Mouse (Mus musculus): ENCODE measurements around the gene H2al1b.
A peak's percentile ranks its signal among the peaks of the same experiment; 100 is the strongest.
"Not testable (repeated sequence)": the region's sequence is repeated elsewhere in the genome, so short reads cannot be mapped to it uniquely, and the experiment has no call there.

The H2al1b gene

GRCm38 (mm10) chrX:11302132-11302531 lies at the start of gene H2al1b:
H2al1b (plus strand) TSS chrX:11302432.
- DNase-seq (ENCODE audit: low read depth, low spot score), result not testable (repeated sequence)

- peak; percentile 88 for DNase-seq (ENCODE audit: low read depth, low spot score)
These were observed 48.2 kb upstream of the H2al1b start for GRCm38 (mm10) chrX:11254062-11254461.

GRCm38 (mm10) chrX:11254521-11255207 lies 47.6 kb upstream of the H2al1b start:
- DNase-seq (ENCODE audit: low read depth, low spot score), result no peak

- no peak for DNase-seq (ENCODE audit: low read depth, low spot score)
These were observed 46.5 kb upstream of the H2al1b start for GRCm38 (mm10) chrX:11255564-11256360.

GRCm38 (mm10) chrX:11264918-11265317 lies 37.3 kb upstream of the H2al1b start:
- DNase-seq (ENCODE audit: low read depth, low spot score), result no peak

GRCm38 (mm10) chrX:11267791-11268190 lies 34.4 kb upstream of the H2al1b start:
- DNase-seq (ENCODE audit: low read depth, low spot score), result peak; percentile 34

- DNase-seq (ENCODE audit: low read depth, low spot score), result peak; percentile 42
These were observed 33.2 kb upstream of the H2al1b start for GRCm38 (mm10) chrX:11269074-11269473.

GRCm38 (mm10) chrX:11273190-11273589 lies 29.0 kb upstream of the H2al1b start:
- no peak for DNase-seq (ENCODE audit: low read depth, low spot score)

- no peak for DNase-seq (ENCODE audit: low read depth, low spot score)
These were observed 25.1 kb upstream of the H2al1b start for GRCm38 (mm10) chrX:11277083-11277482.

GRCm38 (mm10) chrX:11280741-11281140 lies 21.5 kb upstream of the H2al1b start:
- DNase-seq (ENCODE audit: low read depth, low spot score), result no peak

GRCm38 (mm10) chrX:11288306-11288882 lies 13.8 kb upstream of the H2al1b start:
- no peak for DNase-seq (ENCODE audit: low read depth, low spot score)

- no peak for DNase-seq (ENCODE audit: low read depth, low spot score)
These were observed 13.0 kb upstream of the H2al1b start for GRCm38 (mm10) chrX:11289244-11289643.

GRCm38 (mm10) chrX:11298957-11299356 lies 3.3 kb upstream of the H2al1b start, which contains the start of gene H2al1a:
H2al1a (plus strand) TSS chrX:11299257.
- DNase-seq (ENCODE audit: low read depth, low spot score), result not testable (repeated sequence)

- not testable (repeated sequence) for DNase-seq (ENCODE audit: low read depth, low spot score)
These were observed 3.1 kb downstream of the H2al1b start, which contains the start of gene H2al1c for GRCm38 (mm10) chrX:11305355-11305754. H2al1c (plus strand) TSS chrX:11305655.

GRCm38 (mm10) chrX:11308524-11308923 lies 6.3 kb downstream of the H2al1b start, which contains the start of gene H2al1d:
H2al1d (plus strand) TSS chrX:11308824.
- DNase-seq (ENCODE audit: low read depth, low spot score), result not testable (repeated sequence)

GRCm38 (mm10) chrX:11311634-11312033 lies 9.4 kb downstream of the H2al1b start, which contains the start of gene H2al1e:
H2al1e (plus strand) TSS chrX:11311934.
- DNase-seq (ENCODE audit: low read depth, low spot score), result not testable (repeated sequence)

GRCm38 (mm10) chrX:11314858-11315257 lies 12.6 kb downstream of the H2al1b start, which contains the start of gene H2al1f:
H2al1f (plus strand) TSS chrX:11315158.
- not testable (repeated sequence) for DNase-seq (ENCODE audit: low read depth, low spot score)

- not testable (repeated sequence) for DNase-seq (ENCODE audit: low read depth, low spot score)
These were observed 15.7 kb downstream of the H2al1b start, which contains the start of gene H2al1g for GRCm38 (mm10) chrX:11317956-11318355. H2al1g (plus strand) TSS chrX:11318256.

GRCm38 (mm10) chrX:11321192-11321591 lies 19.0 kb downstream of the H2al1b start, which contains the start of gene H2al1h:
H2al1h (plus strand) TSS chrX:11321492.
- DNase-seq (ENCODE audit: low read depth, low spot score), result not testable (repeated sequence)

- DNase-seq (ENCODE audit: low read depth, low spot score), result not testable (repeated sequence)
These were observed 22.1 kb downstream of the H2al1b start, which contains the start of gene H2al1i for GRCm38 (mm10) chrX:11324359-11324758. H2al1i (plus strand) TSS chrX:11324659.

GRCm38 (mm10) chrX:11327522-11327921 lies 25.3 kb downstream of the H2al1b start, which contains the start of gene H2al1j:
H2al1j (plus strand) TSS chrX:11327822.
- not testable (repeated sequence) for DNase-seq (ENCODE audit: low read depth, low spot score)
